Mouse (Mus musculus) fat pad, adult 2 months (tissue): ENCODE data around the gene Ube2e3.

Source experiments
- DNase-seq: peaks from one replicate; pipeline ENCODE4 v3.0.0-alpha.2; 2011; ENCODE audit warnings: low read depth, low spot score; ENCODE audit errors: extremely low read depth

The Ube2e3 gene

GRCm38 (mm10) chr2:78882068-78882467 is 14.1 kb downstream of the Ube2e3 start:
- DNase-seq: no peak

- no peak for DNase-seq
These were observed 15.0 kb downstream of the Ube2e3 start for GRCm38 (mm10) chr2:78882743-78883433.

GRCm38 (mm10) chr2:78886446-78886845 is 18.5 kb downstream of the Ube2e3 start:
- no peak for DNase-seq

- DNase-seq: no peak
These were observed 20.3 kb downstream of the Ube2e3 start for GRCm38 (mm10) chr2:78888190-78888589.

- no peak for DNase-seq
These were observed 27.3 kb downstream of the Ube2e3 start for GRCm38 (mm10) chr2:78895216-78895615.

GRCm38 (mm10) chr2:78905916-78906315 is 38.0 kb downstream of the Ube2e3 start:
- DNase-seq: no peak

- DNase-seq: no peak
These were observed 43.6 kb downstream of the Ube2e3 start for GRCm38 (mm10) chr2:78911516-78911915.

GRCm38 (mm10) chr2:78914861-78915260 is 46.9 kb downstream of the Ube2e3 start:
- no peak for DNase-seq

GRCm38 (mm10) chr2:78922980-78923674 is 55.2 kb downstream of the Ube2e3 start:
- DNase-seq: no peak

GRCm38 (mm10) chr2:78925807-78926206 is 57.9 kb downstream of the Ube2e3 start:
- no peak for DNase-seq

- DNase-seq: no peak
These were observed 59.7 kb downstream of the Ube2e3 start for GRCm38 (mm10) chr2:78927625-78928024.

- no peak for DNase-seq
These were observed 60.2 kb downstream of the Ube2e3 start for GRCm38 (mm10) chr2:78928080-78928479.

GRCm38 (mm10) chr2:78931358-78931757 is 63.4 kb downstream of the Ube2e3 start:
- DNase-seq: no peak

- DNase-seq: no peak
These were observed 91.5 kb downstream of the Ube2e3 start for GRCm38 (mm10) chr2:78959451-78959850.

- no peak for DNase-seq
These were observed 92.4 kb downstream of the Ube2e3 start for GRCm38 (mm10) chr2:78960288-78960687.

GRCm38 (mm10) chr2:78961023-78961422 is 93.1 kb downstream of the Ube2e3 start:
- no peak for DNase-seq

GRCm38 (mm10) chr2:78961580-78961979 is 93.7 kb downstream of the Ube2e3 start:
- no peak for DNase-seq

- DNase-seq: no peak
These were observed 97.1 kb downstream of the Ube2e3 start for GRCm38 (mm10) chr2:78964995-78965394.

- DNase-seq: no peak
These were observed 97.5 kb downstream of the Ube2e3 start for GRCm38 (mm10) chr2:78965396-78965795.

- no peak for DNase-seq
These were observed 102.2 kb downstream of the Ube2e3 start for GRCm38 (mm10) chr2:78970088-78970487.
